Mouse (Mus musculus) liver, postnatal 0 days (tissue): Measurements from ENCODE around the gene Spag7. TPM values are rescaled to one million over a fixed set of nuclear protein-coding genes. Genes with fewer than 3 reads are reported as not detected.
A peak's percentile ranks its signal among the peaks of the same experiment; 100 is the strongest.

Experiments
- ATAC-seq: fragments of 200-750 bp; cut with Nextera tagmentation; 2 replicates; pipeline ENCODE4 v1.8.0; 2017; ENCODE audit warnings: mild to moderate bottlenecking, moderate library complexity
- DNase-seq: peaks from one replicate; pipeline ENCODE4 v3.0.0-alpha.2; 2016
- H3K27ac ChIP-seq: fragments of 300-500 bp; sonication (generic); 2 replicates; pipeline ENCODE4 v1.5.1; 2014; ENCODE audit warnings: antibody characterized with exemption, moderate library complexity, mild to moderate bottlenecking, low read depth
- H3K27me3 ChIP-seq: fragments of 300-500 bp; sonication (generic); 2 replicates; pipeline ENCODE4 v1.6.1; 2014; ENCODE audit warnings: low read length, control low read depth, mixed read lengths; ENCODE audit not compliant: insufficient read depth
- H3K36me3 ChIP-seq: fragments of 300-500 bp; sonication (generic); replicated peaks from 2 replicates; pipeline ENCODE4 v1.6.1; 2014; ENCODE audit warnings: mild to moderate bottlenecking, control low read depth, low read length, moderate library complexity, mixed read lengths; ENCODE audit not compliant: insufficient read depth
- H3K4me1 ChIP-seq: fragments of 300-500 bp; sonication (generic); 2 replicates; pipeline ENCODE4 v1.6.1; 2014; ENCODE audit warnings: antibody characterized with exemption, mild to moderate bottlenecking, control low read depth; ENCODE audit not compliant: insufficient read depth
- H3K4me2 ChIP-seq: fragments of 300-500 bp; sonication (generic); 2 replicates; pipeline ENCODE4 v1.6.1; 2014; ENCODE audit warnings: low read depth, mild to moderate bottlenecking, low read length, moderate library complexity, mixed read lengths
- H3K4me3 ChIP-seq: fragments of 300-500 bp; sonication (generic); 2 replicates; pipeline ENCODE4 v1.5.1; 2014; ENCODE audit warnings: low read depth, low read length
- H3K9ac ChIP-seq: fragments of 300-500 bp; sonication (generic); replicated peaks from 2 replicates; pipeline ENCODE4 v1.6.1; 2014; ENCODE audit warnings: mild to moderate bottlenecking, moderate library complexity
- H3K9me3 ChIP-seq: fragments of 300-500 bp; sonication (generic); 2 replicates; pipeline ENCODE4 v1.6.1; 2016; ENCODE audit warnings: mild to moderate bottlenecking, control low read depth, low read length, mixed read lengths
- CTCF ChIP-seq: sonication (generic); IDR thresholded peaks from 2 replicates; pipeline ENCODE4 v1.5.1; 2016; ENCODE audit warnings: antibody characterized with exemption, low read depth
- EP300 ChIP-seq: IDR thresholded peaks from 2 replicates; pipeline ENCODE4 v1.6.1; 2016; ENCODE audit warnings: antibody characterized with exemption, low read depth, mild to moderate bottlenecking
- WGBS: fragments of 180-500 bp; shearing (Covaris S2); extraction: QIAGEN DNeasy Blood & Tissue Kit; methylation state at CpG from one replicate; pipeline ENCODE4 v1.1.7; 2014; ENCODE audit not compliant: insufficient replicate concordance; 5-methylcytosine and 5-hydroxymethylcytosine counted together
- polyA plus RNA-seq: library from polyadenylated mRNA; unstranded; fragments of >200 nt; fragmentation: Nextera tagmentation; extraction: Ambion mirVana; gene quantifications from 2 replicates; pipeline ENCODE4 v1.2.1, GENCODE M21; 2015

The Spag7 gene
- polyA plus RNA-seq, 1 experiment from 2014 or later, result 42.1 TPM

GRCm38 (mm10) chr11:70663101-70663500 lies 6.1 kb downstream of the Spag7 start:
- Histone ChIP-seq H3K27ac (no peak overlapping the region), H3K9ac (no peak overlapping the region), H3K4me1 (peaks cover 14% of the 10 kb centered on the region), H3K4me3 (no peak overlapping the region), H3K36me3 (peaks cover 43% of the 10 kb centered on the region), H3K9me3 (no peaks in the 10 kb centered on the region), H3K27me3 (no peaks in the 10 kb centered on the region), H3K4me2 (no peak overlapping the region)
- WGBS, result 88% methylated on average over 8 of the region's 8 CpGs
- ATAC-seq (no peak), DNase-seq (no peak)
- no peak for TF ChIP-seq CTCF
- no peak for TF ChIP-seq EP300

DNA sequence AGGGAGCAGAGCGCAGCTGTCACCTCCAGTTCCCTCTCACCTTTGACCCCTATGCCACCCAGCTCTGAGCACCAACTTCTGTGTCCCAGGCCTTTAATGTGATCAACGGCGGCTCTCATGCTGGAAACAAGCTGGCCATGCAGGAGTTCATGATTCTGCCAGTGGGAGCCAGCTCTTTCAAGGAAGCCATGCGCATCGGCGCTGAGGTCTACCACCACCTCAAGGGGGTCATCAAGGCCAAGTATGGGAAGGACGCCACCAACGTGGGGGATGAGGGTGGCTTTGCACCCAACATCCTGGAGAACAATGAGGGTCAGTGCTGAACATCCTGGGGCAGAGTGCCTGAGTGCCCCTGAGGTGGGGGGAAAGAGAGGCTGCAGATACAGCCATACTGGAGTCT lies 8.6 kb downstream of the Spag7 start:
- Histone ChIP-seq H3K4me2 (no peak overlapping the region), H3K27ac (no peak overlapping the region), H3K9me3 (no peaks in the 10 kb centered on the region), H3K4me1 (peaks cover 18% of the 10 kb centered on the region), H3K4me3 (no peak overlapping the region), H3K36me3 (peaks cover 35% of the 10 kb centered on the region), H3K9ac (no peak overlapping the region), H3K27me3 (no peaks in the 10 kb centered on the region)
- no peak for TF ChIP-seq EP300
- DNase-seq (no peak), ATAC-seq (no peak)
- WGBS, result 79% methylated on average over 8 of the region's 8 CpGs

DNA sequence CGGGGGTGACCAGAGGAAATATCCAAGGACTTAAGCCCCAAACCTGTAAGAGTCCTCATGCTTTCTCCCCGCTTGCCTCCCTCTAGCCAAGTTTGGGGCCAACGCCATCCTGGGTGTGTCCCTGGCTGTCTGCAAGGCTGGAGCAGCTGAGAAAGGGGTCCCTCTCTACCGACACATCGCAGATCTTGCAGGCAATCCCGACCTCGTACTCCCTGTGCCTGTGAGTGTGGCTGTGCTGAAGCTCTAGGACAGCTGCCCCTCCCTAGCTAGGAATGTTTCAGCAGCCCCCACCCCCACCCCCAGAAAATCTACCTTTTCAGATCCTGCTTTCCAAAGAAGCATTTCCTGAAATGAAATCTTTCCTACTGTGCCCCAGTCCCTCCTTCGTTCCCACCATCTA lies 10.3 kb downstream of the Spag7 start:
- peaks cover 20% of the 10 kb centered on the region for H3K4me1 ChIP-seq

GRCm38 (mm10) chr11:70658521-70658920 lies 10.7 kb downstream of the Spag7 start:
- DNase-seq, result no peak
- Histone ChIP-seq H3K4me1 (peaks cover 20% of the 10 kb centered on the region), H3K9ac (no peak overlapping the region), H3K9me3 (no peaks in the 10 kb centered on the region), H3K27ac (no peak overlapping the region), H3K4me3 (no peak overlapping the region), H3K27me3 (no peaks in the 10 kb centered on the region), H3K36me3 (peaks cover 16% of the 10 kb centered on the region), H3K4me2 (no peak overlapping the region)
- 72% methylated on average over 5 of the region's 5 CpGs for WGBS
- no peak for ATAC-seq
- no peak for TF ChIP-seq EP300
- TF ChIP-seq CTCF, result no peak

More for the DNA sequence above, 10.3 kb downstream of the Spag7 start:
- Histone ChIP-seq H3K4me3 (no peak overlapping the region), H3K27ac (no peak overlapping the region), H3K9ac (no peak overlapping the region), H3K36me3 (peaks cover 20% of the 10 kb centered on the region), H3K9me3 (no peaks in the 10 kb centered on the region), H3K27me3 (no peaks in the 10 kb centered on the region), H3K4me2 (no peak overlapping the region)
- TF ChIP-seq EP300 (no peak), CTCF (no peak)
- DNase-seq (no peak), ATAC-seq (no peak)
- 82% methylated on average over 8 of the region's 8 CpGs for WGBS

GRCm38 (mm10) chr11:70657991-70658390 lies 11.2 kb downstream of the Spag7 start:
- ATAC-seq (no peak), DNase-seq (no peak)
- H3K36me3 ChIP-seq, result peaks cover 13% of the 10 kb centered on the region
- H3K4me3 ChIP-seq, result no peak overlapping the region
- TF ChIP-seq CTCF (no peak), EP300 (no peak)
- 69% methylated on average over 9 of the region's 9 CpGs for WGBS
- H3K4me1 ChIP-seq, result peaks cover 20% of the 10 kb centered on the region
- H3K27me3 ChIP-seq, result no peaks in the 10 kb centered on the region
- no peaks in the 10 kb centered on the region for H3K9me3 ChIP-seq
- no peak overlapping the region for H3K27ac ChIP-seq
- H3K9ac ChIP-seq, result no peak overlapping the region
- H3K4me2 ChIP-seq, result no peak overlapping the region

- H3K27me3 ChIP-seq, result no peaks in the 10 kb centered on the region
- 51% methylated on average over 6 of the region's 6 CpGs for WGBS
- no peak overlapping the region for H3K4me2 ChIP-seq
- peaks cover 13% of the 10 kb centered on the region for H3K36me3 ChIP-seq
- no peak overlapping the region for H3K4me3 ChIP-seq
- ATAC-seq (no peak), DNase-seq (no peak)
- H3K9ac ChIP-seq, result no peak overlapping the region
- no peaks in the 10 kb centered on the region for H3K9me3 ChIP-seq
- H3K4me1 ChIP-seq, result peaks cover 22% of the 10 kb centered on the region
- H3K27ac ChIP-seq, result no peak overlapping the region
- TF ChIP-seq CTCF (no peak), EP300 (no peak)
Measured at GRCm38 (mm10) chr11:70657573-70657972, 11.6 kb downstream of the Spag7 start.

- Histone ChIP-seq H3K4me1 (peaks cover 27% of the 10 kb centered on the region), H3K27ac (peak within 1 kb of the TSS; percentile 99), H3K9ac (peak within 1 kb of the TSS; percentile 100), H3K9me3 (no peaks in the 10 kb centered on the region), H3K27me3 (no peaks in the 10 kb centered on the region), H3K4me3 (peak within 1 kb of the TSS; percentile 100), H3K36me3 (peaks cover 11% of the 10 kb centered on the region), H3K4me2 (peak within 1 kb of the TSS; percentile 96)
- 33% methylated on average over 3 of the region's 3 CpGs for WGBS
- ATAC-seq (no peak), DNase-seq (no peak)
- TF ChIP-seq EP300 (no peak), CTCF (no peak)
Measured at GRCm38 (mm10) chr11:70656964-70657363, 12.3 kb downstream of the Spag7 start, which contains the start of gene Eno3. Eno3 (plus strand) TSS chr11:70657202.
